Mouse (Mus musculus): ENCODE measurements around the gene Fzr1. TPM values are rescaled to one million over a fixed set of nuclear protein-coding genes. Genes with fewer than 3 reads are reported as not detected.

The Fzr1 gene
- polyA plus RNA-seq, 1 experiment from 2014 or later, result 127 TPM

DNA sequence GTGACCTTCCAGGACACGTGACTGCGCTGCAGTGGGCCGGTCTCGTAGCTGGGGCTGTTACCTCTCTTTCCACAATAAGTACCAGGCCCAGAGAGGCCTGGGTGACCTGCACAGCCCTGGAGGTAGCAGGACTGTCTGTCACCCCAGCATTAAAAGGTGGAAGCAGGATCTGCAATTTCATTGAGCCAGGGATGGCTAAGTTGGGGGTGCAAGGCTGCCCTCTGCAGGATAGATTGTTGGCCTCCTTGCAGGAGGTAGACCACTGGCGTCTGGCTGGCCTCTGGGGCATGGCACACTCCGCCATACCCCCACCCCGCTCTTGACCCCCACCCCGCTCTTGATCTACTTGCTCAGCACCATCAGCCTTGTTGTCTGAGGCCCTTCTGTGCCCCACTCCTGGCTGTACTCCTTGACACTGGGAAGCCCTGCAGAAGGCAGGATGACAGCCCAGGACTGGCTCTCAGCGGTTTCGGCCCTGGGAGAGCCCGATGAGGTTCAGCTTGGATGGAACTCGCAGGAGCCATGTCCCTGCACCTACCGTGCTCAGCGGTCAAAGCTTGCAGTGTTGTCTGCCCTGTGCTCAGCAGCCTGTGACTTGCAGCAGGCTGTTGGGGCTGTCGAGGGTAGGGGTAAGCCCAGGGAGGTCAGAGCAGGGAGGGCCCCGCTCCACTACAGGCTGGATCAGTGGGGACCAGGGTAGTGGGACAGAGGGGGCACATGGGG, 61.8 kb downstream of the Fzr1 start:
- Histone ChIP-seq H3K27ac (replicated peaks) (no peak overlapping the region), H3K27me3 (no peaks in the 10 kb centered on the region), H3K4me1 (replicated peaks) (peaks cover 47% of the 10 kb centered on the region), H3K36me3 (replicated peaks) (peaks cover 58% of the 10 kb centered on the region), H3K4me3 (replicated peaks) (peak overlapping the region; percentile 33; the same call in 1 of the 2 replicates), H3K9me3 (replicated peaks) (no peaks in the 10 kb centered on the region), H3K4me2 (peak overlapping the region; percentile 68), H3K9ac (peak overlapping the region; percentile 49; the same call in 1 of the 2 replicates)
- 59% methylated on average over 16 of the region's 16 CpGs for WGBS (ENCODE audit: insufficient replicate concordance)
- ATAC-seq (ENCODE audit: insufficient read depth), result no peak

Small RNA genes within 50 kb of the gene (microRNA-seq; reads per million reads assigned to microRNA genes)
- not detected for gene Mir1191b
- gene Mir6913, result not detected

Other genes with a start within 250 kb of the Fzr1 start
- gene Zbtb7a, start 243.3 kb downstream of the Fzr1 start, polyA plus RNA-seq (2015; fragmentation: Nextera tagmentation; extraction: Ambion mirVana), result 47.6 and 56.9 TPM in 2 replicates
- 26.0 and 32.6 TPM in 2 replicates for gene Pias4, start 210.6 kb downstream of the Fzr1 start, polyA plus RNA-seq (2015; fragmentation: Nextera tagmentation; extraction: Ambion mirVana)
- gene Eef2, start 201.9 kb downstream of the Fzr1 start, polyA plus RNA-seq (2015; fragmentation: Nextera tagmentation; extraction: Ambion mirVana), result 270 and 306 TPM in 2 replicates
- 16.6 and 17.8 TPM in 2 replicates for gene Dapk3, start 195.5 kb downstream of the Fzr1 start, polyA plus RNA-seq (2015; fragmentation: Nextera tagmentation; extraction: Ambion mirVana)
- gene 4930442H23Rik, start 194.7 kb downstream of the Fzr1 start, polyA plus RNA-seq (2015; fragmentation: Nextera tagmentation; extraction: Ambion mirVana), result 0.07 TPM in 1 of 2 replicates, not detected in the other
- 0.09 TPM in 1 of 2 replicates, not detected in the other for gene Nmrk2, start 176.5 kb downstream of the Fzr1 start, polyA plus RNA-seq (2015; fragmentation: Nextera tagmentation; extraction: Ambion mirVana)
- gene Atcay, start 147.7 kb downstream of the Fzr1 start, polyA plus RNA-seq (2015; fragmentation: Nextera tagmentation; extraction: Ambion mirVana), result not detected in 2 replicates
- gene Zfr2, start 145.4 kb downstream of the Fzr1 start, polyA plus RNA-seq (2015; fragmentation: Nextera tagmentation; extraction: Ambion mirVana), result 0.31 TPM in 2 replicates
- 1.9 and 2.1 TPM in 2 replicates for gene Matk, start 125.6 kb downstream of the Fzr1 start, polyA plus RNA-seq (2015; fragmentation: Nextera tagmentation; extraction: Ambion mirVana)
- gene Mrpl54, start 111.6 kb downstream of the Fzr1 start, polyA plus RNA-seq (2015; fragmentation: Nextera tagmentation; extraction: Ambion mirVana), result 78.7 and 92.2 TPM in 2 replicates
- gene Apba3, start 111.6 kb downstream of the Fzr1 start, polyA plus RNA-seq (2015; fragmentation: Nextera tagmentation; extraction: Ambion mirVana), result 24.0 and 27.3 TPM in 2 replicates
- gene Tjp3, start 86.9 kb downstream of the Fzr1 start, polyA plus RNA-seq (2015; fragmentation: Nextera tagmentation; extraction: Ambion mirVana), result 0.93 and 1.4 TPM in 2 replicates
- gene Pip5k1c, start 85.6 kb downstream of the Fzr1 start, polyA plus RNA-seq (2015; fragmentation: Nextera tagmentation; extraction: Ambion mirVana), result 13.4 and 15.2 TPM in 2 replicates
- gene Cactin, start 57.4 kb downstream of the Fzr1 start, polyA plus RNA-seq (2015; fragmentation: Nextera tagmentation; extraction: Ambion mirVana), result 24.3 and 29.5 TPM in 2 replicates
- gene Tbxa2r, start 49.8 kb downstream of the Fzr1 start, polyA plus RNA-seq (2015; fragmentation: Nextera tagmentation; extraction: Ambion mirVana), result 4.0 and 5.0 TPM in 2 replicates
- not detected in 2 replicates for gene Gipc3, start 35.2 kb downstream of the Fzr1 start, polyA plus RNA-seq (2015; fragmentation: Nextera tagmentation; extraction: Ambion mirVana)
- 22.3 and 22.6 TPM in 2 replicates for gene Hmg20b, start 28.0 kb downstream of the Fzr1 start, polyA plus RNA-seq (2015; fragmentation: Nextera tagmentation; extraction: Ambion mirVana)
- gene Mfsd12, start 21.0 kb downstream of the Fzr1 start, polyA plus RNA-seq (2015; fragmentation: Nextera tagmentation; extraction: Ambion mirVana), result 15.0 and 16.5 TPM in 2 replicates
- gene 4930404N11Rik, start 12.7 kb downstream of the Fzr1 start, polyA plus RNA-seq (2015; fragmentation: Nextera tagmentation; extraction: Ambion mirVana), result 2.3 and 2.9 TPM in 2 replicates
- gene Dohh, start 5.9 kb upstream of the Fzr1 start, polyA plus RNA-seq (2015; fragmentation: Nextera tagmentation; extraction: Ambion mirVana), result 50.9 and 56.2 TPM in 2 replicates
- gene Gm48551, start 6.0 kb upstream of the Fzr1 start, polyA plus RNA-seq (2015; fragmentation: Nextera tagmentation; extraction: Ambion mirVana), result 0.75 and 0.88 TPM in 2 replicates
- 0.56 TPM in 1 of 2 replicates, not detected in the other for gene Gm48552, start 10.5 kb upstream of the Fzr1 start, polyA plus RNA-seq (2015; fragmentation: Nextera tagmentation; extraction: Ambion mirVana)
- 1.9 and 2.3 TPM in 2 replicates for gene Smim24, start 14.5 kb upstream of the Fzr1 start, polyA plus RNA-seq (2015; fragmentation: Nextera tagmentation; extraction: Ambion mirVana)
- gene Nfic, start 77.1 kb upstream of the Fzr1 start, polyA plus RNA-seq (2015; fragmentation: Nextera tagmentation; extraction: Ambion mirVana), result 9.5 and 11.5 TPM in 2 replicates
- 0.02 TPM in 1 of 2 replicates, not detected in the other for gene Celf5, start 104.2 kb upstream of the Fzr1 start, polyA plus RNA-seq (2015; fragmentation: Nextera tagmentation; extraction: Ambion mirVana)
- 43.7 and 52.0 TPM in 2 replicates for gene Ncln, start 117.9 kb upstream of the Fzr1 start, polyA plus RNA-seq (2015; fragmentation: Nextera tagmentation; extraction: Ambion mirVana)
- 4.1 and 5.4 TPM in 2 replicates for gene S1pr4, start 121.6 kb upstream of the Fzr1 start, polyA plus RNA-seq (2015; fragmentation: Nextera tagmentation; extraction: Ambion mirVana)
- gene Gna15, start 145.7 kb upstream of the Fzr1 start, polyA plus RNA-seq (2015; fragmentation: Nextera tagmentation; extraction: Ambion mirVana), result 4.3 and 5.6 TPM in 2 replicates
- gene Gna11, start 166.7 kb upstream of the Fzr1 start, polyA plus RNA-seq (2015; fragmentation: Nextera tagmentation; extraction: Ambion mirVana), result 20.3 and 24.6 TPM in 2 replicates
- 243 and 271 TPM in 2 replicates for gene Aes, start 181.0 kb upstream of the Fzr1 start, polyA plus RNA-seq (2015; fragmentation: Nextera tagmentation; extraction: Ambion mirVana)
- gene Tle2, start 196.0 kb upstream of the Fzr1 start, polyA plus RNA-seq (2015; fragmentation: Nextera tagmentation; extraction: Ambion mirVana), result 2.2 and 2.6 TPM in 2 replicates
- 3.5 TPM in 2 replicates for gene Tle6, start 222.6 kb upstream of the Fzr1 start, polyA plus RNA-seq (2015; fragmentation: Nextera tagmentation; extraction: Ambion mirVana)
- 0.23 and 0.24 TPM in 2 replicates for gene BC025920, start 227.8 kb upstream of the Fzr1 start, polyA plus RNA-seq (2015; fragmentation: Nextera tagmentation; extraction: Ambion mirVana)
- gene Sirt6, start 249.3 kb upstream of the Fzr1 start, polyA plus RNA-seq (2015; fragmentation: Nextera tagmentation; extraction: Ambion mirVana), result 7.7 and 9.1 TPM in 2 replicates

All from liver, embryonic 15.5 days (tissue).